Mouse (Mus musculus) NIH3T3 (cell line): ENCODE measurements around the gene Hoxa10.

Source experiments
- DNase-seq: peaks from one replicate; pipeline ENCODE4 v3.0.0-alpha.2; 2012; ENCODE audit warnings: low read depth

Hoxa10 gene

GRCm38 (mm10) chr6:52182793-52183192, 57.9 kb downstream of the Hoxa10 start:
- DNase-seq, result peak; percentile 34

GRCm38 (mm10) chr6:52182030-52182429, 58.6 kb downstream of the Hoxa10 start:
- DNase-seq, result no peak
